Mouse (Mus musculus) forebrain, embryonic 15.5 days (tissue): ENCODE data around the gene Rora. TPM values are rescaled to one million over a fixed set of nuclear protein-coding genes. Genes with fewer than 3 reads are reported as not detected.
A peak's percentile ranks its signal among the peaks of the same experiment; 100 is the strongest.

Experiments used
- ATAC-seq: fragments of 200-750 bp; cut with Nextera tagmentation; replicated peaks from 2 replicates; pipeline ENCODE4 v1.8.0; 2017; ENCODE audit warnings: mild to moderate bottlenecking, moderate TSS enrichment, moderate library complexity
- H3K27ac ChIP-seq: fragments of 300-500 bp; sonication (generic); replicated peaks from 2 replicates; pipeline ENCODE4 v1.5.1; 2015; ENCODE audit warnings: mild to moderate bottlenecking, inconsistent platforms
- H3K27me3 ChIP-seq: fragments of 300-500 bp; sonication (generic); 2 replicates; pipeline ENCODE4 v1.6.1; 2015; ENCODE audit warnings: inconsistent platforms
- H3K36me3 ChIP-seq: fragments of 300-500 bp; sonication (generic); 2 replicates; pipeline ENCODE4 v1.6.1; 2015; ENCODE audit warnings: mild to moderate bottlenecking, inconsistent platforms
- H3K4me1 ChIP-seq: fragments of 300-500 bp; sonication (generic); 2 replicates; pipeline ENCODE4 v1.6.1; 2015; ENCODE audit warnings: inconsistent platforms
- H3K4me2 ChIP-seq: fragments of 300-500 bp; sonication (generic); replicated peaks from 2 replicates; pipeline ENCODE4 v1.6.1; 2015; ENCODE audit warnings: mild to moderate bottlenecking, inconsistent platforms
- H3K4me3 ChIP-seq: fragments of 300-500 bp; sonication (generic); 2 replicates; pipeline ENCODE4 v1.5.1; 2015; ENCODE audit warnings: mild to moderate bottlenecking, inconsistent platforms
- H3K9ac ChIP-seq: fragments of 300-500 bp; sonication (generic); replicated peaks from 2 replicates; pipeline ENCODE4 v1.6.1; 2015; ENCODE audit warnings: mild to moderate bottlenecking, inconsistent platforms
- H3K9me3 ChIP-seq: fragments of 300-500 bp; sonication (generic); 2 replicates; pipeline ENCODE4 v1.6.1; 2016; ENCODE audit warnings: inconsistent platforms
- WGBS: fragments of 180-500 bp; shearing (Covaris S2); methylation state at CpG from one replicate; pipeline ENCODE4 v1.1.7; 2015; ENCODE audit warnings: mixed read lengths; 5-methylcytosine and 5-hydroxymethylcytosine counted together
- polyA plus RNA-seq: library from polyadenylated mRNA; unstranded; fragments of >200 nt; fragmentation: Nextera tagmentation; extraction: Ambion mirVana; gene quantifications from 2 replicates; pipeline ENCODE4 v1.2.1, GENCODE M21; 2015

The Rora gene
- polyA plus RNA-seq, 1 experiment from 2014 or later, result 11.8 TPM

GRCm38 (mm10) chr9:69249586-69249985 is 596.0 kb downstream of the Rora start:
- Histone ChIP-seq H3K27ac (no peak overlapping the region), H3K4me3 (no peak overlapping the region), H3K36me3 (no peaks in the 10 kb centered on the region), H3K4me2 (no peak overlapping the region), H3K9me3 (no peaks in the 10 kb centered on the region), H3K27me3 (no peaks in the 10 kb centered on the region), H3K9ac (no peak overlapping the region), H3K4me1 (peaks cover 3% of the 10 kb centered on the region; the same call in 1 of the 2 replicates)
- no peak for ATAC-seq
- WGBS, result 93% methylated on average over 3 of the region's 3 CpGs

GRCm38 (mm10) chr9:69250326-69250725 is 596.7 kb downstream of the Rora start:
- no peaks in the 10 kb centered on the region for H3K36me3 ChIP-seq
- H3K27me3 ChIP-seq, result no peaks in the 10 kb centered on the region
- H3K4me3 ChIP-seq, result no peak overlapping the region
- no peaks in the 10 kb centered on the region for H3K9me3 ChIP-seq
- no peak overlapping the region for H3K9ac ChIP-seq
- no peak overlapping the region for H3K27ac ChIP-seq
- ATAC-seq, result no peak
- H3K4me1 ChIP-seq, result peaks cover 3% of the 10 kb centered on the region; the same call in 1 of the 2 replicates
- 92% methylated on average over 8 of the region's 8 CpGs for WGBS
- no peak overlapping the region for H3K4me2 ChIP-seq

- ATAC-seq, result 0 out of 2 replicates have a peak, but pooled peaks have one; percentile 26
- Histone ChIP-seq H3K27ac (no peak overlapping the region), H3K9me3 (no peaks in the 10 kb centered on the region), H3K27me3 (no peaks in the 10 kb centered on the region), H3K4me1 (no peaks in the 10 kb centered on the region), H3K4me3 (no peak overlapping the region), H3K36me3 (no peaks in the 10 kb centered on the region), H3K9ac (no peak overlapping the region), H3K4me2 (no peak overlapping the region)
- WGBS, result 53% methylated on average over 5 of the region's 5 CpGs
Measured at GRCm38 (mm10) chr9:69258506-69258905, 604.9 kb downstream of the Rora start.

- 9% methylated on average over 9 of the region's 9 CpGs for WGBS
- H3K4me2 ChIP-seq, result no peak overlapping the region
- 0 out of 2 replicates have a peak, but pooled peaks have one; percentile 46 for ATAC-seq
- no peaks in the 10 kb centered on the region for H3K27me3 ChIP-seq
- H3K9ac ChIP-seq, result no peak overlapping the region
- H3K9me3 ChIP-seq, result no peaks in the 10 kb centered on the region
- H3K27ac ChIP-seq, result no peak overlapping the region
- H3K36me3 ChIP-seq, result no peaks in the 10 kb centered on the region
- no peaks in the 10 kb centered on the region for H3K4me1 ChIP-seq
- H3K4me3 ChIP-seq, result no peak overlapping the region
Measured at GRCm38 (mm10) chr9:69259382-69259781, 605.8 kb downstream of the Rora start.

- Histone ChIP-seq H3K4me1 (peaks cover 8% of the 10 kb centered on the region), H3K4me3 (no peak overlapping the region), H3K36me3 (no peaks in the 10 kb centered on the region), H3K4me2 (no peak overlapping the region), H3K27me3 (no peaks in the 10 kb centered on the region), H3K9ac (no peak overlapping the region), H3K9me3 (no peaks in the 10 kb centered on the region), H3K27ac (no peak overlapping the region)
- peak; percentile 80 for ATAC-seq
- WGBS, result 48% methylated on average over 7 of the region's 7 CpGs
Measured at GRCm38 (mm10) chr9:69265151-69265550, 611.6 kb downstream of the Rora start.

GRCm38 (mm10) chr9:69270374-69270773 is 616.8 kb downstream of the Rora start:
- peaks cover 12% of the 10 kb centered on the region for H3K4me1 ChIP-seq
- H3K27me3 ChIP-seq, result no peaks in the 10 kb centered on the region
- H3K4me3 ChIP-seq, result no peak overlapping the region
- no peak overlapping the region for H3K27ac ChIP-seq
- H3K36me3 ChIP-seq, result no peaks in the 10 kb centered on the region
- H3K4me2 ChIP-seq, result no peak overlapping the region
- H3K9me3 ChIP-seq, result no peaks in the 10 kb centered on the region
- WGBS, result 66% methylated on average over 8 of the region's 8 CpGs
- H3K9ac ChIP-seq, result no peak overlapping the region
- no peak for ATAC-seq

- no peak overlapping the region for H3K4me2 ChIP-seq
- H3K4me3 ChIP-seq, result no peak overlapping the region
- H3K9ac ChIP-seq, result no peak overlapping the region
- H3K27me3 ChIP-seq, result no peaks in the 10 kb centered on the region
- WGBS, result 36% methylated on average over 7 of the region's 7 CpGs
- no peaks in the 10 kb centered on the region for H3K9me3 ChIP-seq
- peaks cover 13% of the 10 kb centered on the region for H3K4me1 ChIP-seq
- no peak for ATAC-seq
- no peaks in the 10 kb centered on the region for H3K36me3 ChIP-seq
- no peak overlapping the region for H3K27ac ChIP-seq
Measured at GRCm38 (mm10) chr9:69270931-69271330, 617.3 kb downstream of the Rora start.

- peak; percentile 74 for ATAC-seq
- WGBS, result 11% methylated on average over 9 of the region's 9 CpGs
- Histone ChIP-seq H3K36me3 (no peaks in the 10 kb centered on the region), H3K27ac (no peak overlapping the region), H3K27me3 (no peaks in the 10 kb centered on the region), H3K4me1 (peaks cover 21% of the 10 kb centered on the region), H3K9me3 (no peaks in the 10 kb centered on the region), H3K9ac (no peak overlapping the region), H3K4me3 (no peak overlapping the region), H3K4me2 (no peak overlapping the region; the same call in 1 of the 2 replicates)
Measured at GRCm38 (mm10) chr9:69272884-69273283, 619.3 kb downstream of the Rora start.

- ATAC-seq, result no peak
- 62% methylated on average over 10 of the region's 10 CpGs for WGBS
- no peak overlapping the region for H3K27ac ChIP-seq
- no peaks in the 10 kb centered on the region for H3K27me3 ChIP-seq
- no peaks in the 10 kb centered on the region for H3K36me3 ChIP-seq
- H3K9me3 ChIP-seq, result no peaks in the 10 kb centered on the region
- H3K4me2 ChIP-seq, result no peak overlapping the region
- H3K9ac ChIP-seq, result no peak overlapping the region
- H3K4me3 ChIP-seq, result no peak overlapping the region
- peaks cover 21% of the 10 kb centered on the region for H3K4me1 ChIP-seq
Measured at GRCm38 (mm10) chr9:69274766-69275485, 621.3 kb downstream of the Rora start.

GRCm38 (mm10) chr9:69277256-69277655 is 623.7 kb downstream of the Rora start:
- H3K27me3 ChIP-seq, result no peaks in the 10 kb centered on the region
- H3K4me2 ChIP-seq, result no peak overlapping the region
- no peaks in the 10 kb centered on the region for H3K9me3 ChIP-seq
- 23% methylated on average over 10 of the region's 10 CpGs for WGBS
- no peak overlapping the region for H3K27ac ChIP-seq
- no peaks in the 10 kb centered on the region for H3K36me3 ChIP-seq
- peak; percentile 43; the same call in 1 of the 2 replicates for ATAC-seq
- H3K4me3 ChIP-seq, result no peak overlapping the region
- H3K4me1 ChIP-seq, result peaks cover 21% of the 10 kb centered on the region
- no peak overlapping the region for H3K9ac ChIP-seq

- peaks cover 10% of the 10 kb centered on the region for H3K4me1 ChIP-seq
- H3K27me3 ChIP-seq, result 0 out of 2 replicates have a peak, but pooled peaks cover 3% of the 10 kb centered on the region
- no peak overlapping the region for H3K4me2 ChIP-seq
- no peaks in the 10 kb centered on the region for H3K9me3 ChIP-seq
- H3K9ac ChIP-seq, result no peak overlapping the region
- H3K36me3 ChIP-seq, result no peaks in the 10 kb centered on the region
- no peak overlapping the region for H3K4me3 ChIP-seq
- WGBS, result 91% methylated on average over 3 of the region's 3 CpGs
- ATAC-seq, result no peak
- no peak overlapping the region for H3K27ac ChIP-seq
Measured at GRCm38 (mm10) chr9:69285011-69285410, 631.4 kb downstream of the Rora start.

- Histone ChIP-seq H3K36me3 (no peaks in the 10 kb centered on the region), H3K27ac (no peak overlapping the region), H3K4me2 (no peak overlapping the region), H3K9me3 (no peaks in the 10 kb centered on the region), H3K27me3 (peaks cover 26% of the 10 kb centered on the region), H3K9ac (no peak overlapping the region), H3K4me1 (peaks cover 24% of the 10 kb centered on the region), H3K4me3 (no peak overlapping the region)
- ATAC-seq, result no peak
- whole genome bisulfite sequencing, result 76% methylated on average over 1 of the region's 1 CpGs
Measured at GRCm38 (mm10) chr9:69288113-69288512, 634.5 kb downstream of the Rora start.

- WGBS, result 51% methylated on average over 5 of the region's 5 CpGs
- Histone ChIP-seq H3K36me3 (no peaks in the 10 kb centered on the region), H3K4me3 (no peak overlapping the region), H3K4me1 (peaks cover 24% of the 10 kb centered on the region), H3K9ac (no peak overlapping the region), H3K27ac (no peak overlapping the region), H3K9me3 (no peaks in the 10 kb centered on the region), H3K4me2 (no peak overlapping the region), H3K27me3 (peaks cover 26% of the 10 kb centered on the region)
- no peak for ATAC-seq
Measured at GRCm38 (mm10) chr9:69288586-69288985, 635.0 kb downstream of the Rora start.
